Mouse (Mus musculus) olfactory bulb, adult 2 months (tissue): ENCODE measurements around the gene Slc22a1.

Experiments
- CTCF ChIP-seq: fragments of 200-500 bp; IDR thresholded peaks from 2 replicates; pipeline ENCODE4 v1.5.1; 2012; ENCODE audit warnings: low read depth, mild to moderate bottlenecking, low read length, moderate library complexity; ENCODE audit not compliant: insufficient read depth
- POLR2A ChIP-seq: fragments of 200-500 bp; IDR thresholded peaks from 2 replicates; pipeline ENCODE4 v1.6.1; 2012; ENCODE audit warnings: mild to moderate bottlenecking, low read depth, low read length, moderate library complexity; ENCODE audit not compliant: insufficient read depth

DNA sequence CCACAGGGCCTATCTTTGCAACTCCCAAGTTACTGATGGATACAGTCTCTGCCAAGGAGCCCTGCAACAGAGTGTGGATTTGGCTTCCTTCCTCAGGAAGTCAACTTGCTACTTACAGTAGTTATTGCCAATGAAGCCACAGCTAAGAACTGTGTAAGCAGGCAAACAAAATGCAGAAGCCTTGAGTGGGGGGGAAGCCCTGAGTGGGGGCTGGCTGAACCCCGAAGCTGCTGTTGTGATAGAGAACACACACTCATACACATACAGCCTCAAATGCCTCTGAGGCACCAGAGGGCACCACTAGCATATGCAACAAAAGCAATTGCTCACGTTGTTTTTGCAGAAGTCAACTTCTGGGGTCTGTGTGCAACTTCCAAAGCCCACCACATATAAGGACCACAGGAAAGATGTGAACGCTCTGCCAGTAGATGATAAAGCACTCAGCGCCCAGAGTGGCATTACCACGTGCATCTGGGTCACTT, 38.5 kb upstream of the Slc22a1 start:
- no peak for TF ChIP-seq POLR2A
- TF ChIP-seq CTCF = no peak
